Mouse (Mus musculus) liver, adult (tissue): ENCODE measurements around the gene Map3k20.

ENCODE experiments used
- GATA4 ChIP-seq: IDR thresholded peaks from 2 replicates; pipeline ENCODE4 v1.6.1; 2014; ENCODE audit warnings: mild to moderate bottlenecking, low read length; ENCODE audit not compliant: insufficient replicate concordance

Gene Map3k20

GRCm38 (mm10) chr2:72330955-72331481 is 45.6 kb downstream of the Map3k20 start:
- TF ChIP-seq GATA4, result no peak

GRCm38 (mm10) chr2:72332067-72332466 is 46.6 kb downstream of the Map3k20 start:
- no peak for TF ChIP-seq GATA4

- no peak for TF ChIP-seq GATA4
Measured at GRCm38 (mm10) chr2:72333210-72333609, 47.8 kb downstream of the Map3k20 start.

- no peak for TF ChIP-seq GATA4
Measured at GRCm38 (mm10) chr2:72336840-72337239, 51.4 kb downstream of the Map3k20 start.

- TF ChIP-seq GATA4, result no peak
Measured at GRCm38 (mm10) chr2:72345281-72345680, 59.8 kb downstream of the Map3k20 start.

- TF ChIP-seq GATA4, result no peak
Measured at GRCm38 (mm10) chr2:72351329-72351728, 65.9 kb downstream of the Map3k20 start.

- TF ChIP-seq GATA4, result no peak
Measured at GRCm38 (mm10) chr2:72351776-72352175, 66.3 kb downstream of the Map3k20 start.

GRCm38 (mm10) chr2:72352756-72353155 is 67.3 kb downstream of the Map3k20 start:
- no peak for TF ChIP-seq GATA4

GRCm38 (mm10) chr2:72356471-72356870 is 71.0 kb downstream of the Map3k20 start:
- TF ChIP-seq GATA4, result no peak

GRCm38 (mm10) chr2:72361572-72361971 is 76.1 kb downstream of the Map3k20 start:
- TF ChIP-seq GATA4, result no peak

GRCm38 (mm10) chr2:72363449-72363848 is 78.0 kb downstream of the Map3k20 start:
- TF ChIP-seq GATA4, result no peak

GRCm38 (mm10) chr2:72365930-72366329 is 80.5 kb downstream of the Map3k20 start:
- no peak for TF ChIP-seq GATA4

- no peak for TF ChIP-seq GATA4
Measured at GRCm38 (mm10) chr2:72366503-72366902, 81.1 kb downstream of the Map3k20 start.

- TF ChIP-seq GATA4, result no peak
Measured at GRCm38 (mm10) chr2:72367850-72368249, 82.4 kb downstream of the Map3k20 start.

GRCm38 (mm10) chr2:72369140-72369600 is 83.7 kb downstream of the Map3k20 start:
- no peak for TF ChIP-seq GATA4

GRCm38 (mm10) chr2:72372136-72372535 is 86.7 kb downstream of the Map3k20 start:
- TF ChIP-seq GATA4, result no peak

GRCm38 (mm10) chr2:72374076-72374475 is 88.6 kb downstream of the Map3k20 start:
- TF ChIP-seq GATA4, result no peak
